Mouse (Mus musculus) left cerebral cortex, postnatal 25 days (tissue): ENCODE results near the gene Ivd. TPM values are rescaled to one million over a fixed set of nuclear protein-coding genes. Genes with fewer than 3 reads are reported as not detected.
A peak's percentile ranks its signal among the peaks of the same experiment; 100 is the strongest.

Source experiments
- DNase-seq, 2 experiments: peaks; one replicate each; pipeline ENCODE4 v3.0.0; 2022; ENCODE audit warnings: low spot score in 2 of 2, mixed read lengths in 1 of 2
- intact Hi-C: fragments of 180-260 bp; cut with DNase I; formaldehyde crosslinking; loops from one replicate; pipeline ENCODE4 v1.15.1; 2025
- total RNA-seq, 2 experiments: library from RNA; stranded (reverse); gene quantifications; 2 replicates each; pipeline ENCODE4 v1.2.3; 2021

Gene Ivd
- total RNA-seq, 2 experiments from 2014 or later: 57.3 to 70.7 TPM

GRCm38 (mm10) chr2:118902051-118903025, 40.6 kb downstream of the Ivd start:
- intact Hi-C loops: loop anchor here (2.0 kb wide), 1 partner anchor 74 kb away; no protein-coding TSS in a partner anchor
- peak; percentile 11 to 15 for DNase-seq

DNA sequence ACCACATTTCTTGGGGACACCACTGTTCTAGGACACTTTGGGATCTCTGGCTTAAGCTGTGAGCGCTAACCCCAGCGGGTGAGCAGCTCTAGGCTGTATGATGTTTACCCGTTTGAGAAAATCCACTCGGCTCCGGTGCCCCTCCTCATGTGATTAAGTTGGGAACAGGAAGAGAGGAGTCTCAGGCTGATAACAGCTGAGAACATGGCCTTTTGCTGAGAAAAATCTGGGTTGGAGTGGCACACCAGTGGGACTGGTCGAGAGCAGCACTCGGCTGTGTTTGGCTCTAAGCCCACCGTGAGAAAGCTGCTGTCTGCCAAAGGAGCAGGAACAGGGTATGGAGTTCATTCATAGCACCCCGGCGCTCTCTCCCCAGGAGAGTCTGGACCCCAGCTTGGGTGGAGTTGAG, 41.6 kb downstream of the Ivd start:
- intact Hi-C loops: loop anchor here (2.0 kb wide), 1 partner anchor 73 kb away; no protein-coding TSS in a partner anchor

DNA sequence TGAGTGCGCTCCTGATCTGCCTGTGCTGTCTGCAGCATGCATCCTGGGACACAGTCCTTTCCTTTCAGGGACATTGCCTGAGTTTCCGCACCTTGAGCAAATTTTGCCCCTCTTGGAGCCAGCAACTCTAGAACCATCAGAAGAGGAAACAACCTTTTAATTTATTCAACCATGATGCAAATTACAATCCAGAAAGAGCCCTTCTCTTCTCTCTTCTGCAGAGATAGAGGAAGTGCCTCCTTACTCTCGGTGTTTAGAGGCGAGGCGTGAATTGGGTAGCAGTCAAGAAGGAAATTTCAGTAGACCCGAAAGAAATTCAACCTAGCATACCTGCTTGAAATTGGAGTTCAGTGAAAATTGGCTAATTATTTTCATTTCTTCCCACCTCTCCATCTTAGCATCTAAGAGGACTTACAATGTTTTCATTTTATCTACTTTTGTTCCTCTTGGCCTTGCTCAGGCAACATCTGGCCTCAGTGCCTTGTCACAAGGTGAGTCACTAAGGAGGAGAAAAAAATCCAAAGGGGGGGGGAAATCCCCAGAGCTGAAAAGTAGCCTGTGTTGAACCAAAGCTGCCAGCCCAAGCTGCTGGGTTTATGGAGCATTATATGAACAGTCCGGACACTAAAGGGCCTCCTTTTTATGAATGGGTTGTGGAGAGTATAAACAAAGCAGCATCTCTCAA, 43.8 kb downstream of the Ivd start:
- intact Hi-C loops: no loop called here
- DNase-seq: no peak

More for the DNA sequence above, 41.6 kb downstream of the Ivd start:
- peak in 1 of 2 experiments; percentile 9 for DNase-seq

DNA sequence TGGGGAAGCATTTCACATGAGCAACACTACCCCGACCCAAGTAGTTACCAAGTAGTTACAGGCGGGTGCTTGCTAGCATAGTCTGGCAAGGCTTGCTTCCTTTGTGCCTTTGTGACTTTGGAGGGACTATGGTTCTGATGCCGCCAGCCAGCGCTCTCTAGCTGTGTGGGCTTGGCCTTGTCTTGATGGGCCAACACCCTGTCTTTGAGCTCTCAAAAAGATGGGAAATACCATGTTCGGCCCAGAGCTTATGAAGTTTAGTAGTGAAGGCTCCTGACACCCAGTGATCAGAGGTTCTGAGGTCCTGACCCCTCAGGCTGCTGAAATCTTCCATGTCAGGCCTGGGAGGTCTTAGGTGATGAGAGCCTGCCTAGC, 44.4 kb downstream of the Ivd start:
- intact Hi-C loops: no loop called here
- no peak for DNase-seq

DNA sequence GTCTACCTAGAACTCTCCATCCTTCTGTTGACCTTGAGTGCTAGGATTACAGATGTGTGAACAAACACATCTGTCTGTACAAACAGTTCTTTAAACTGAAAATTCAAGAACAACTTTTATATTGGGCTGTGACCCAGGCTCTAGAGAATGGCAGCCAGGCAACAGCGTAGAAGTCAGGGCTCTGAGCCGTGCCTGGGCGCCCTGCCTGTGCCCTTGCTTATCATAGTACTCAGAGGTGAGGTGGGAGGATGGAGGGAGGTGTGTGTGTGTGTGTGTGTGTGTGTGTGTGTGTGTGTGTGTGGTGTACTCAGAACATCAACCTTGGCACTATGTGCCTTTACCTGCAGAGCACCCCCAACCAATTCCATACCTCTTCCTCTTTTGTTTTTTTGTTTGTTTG, 46.0 kb downstream of the Ivd start:
- no peak for DNase-seq
- intact Hi-C loops: no loop called here

DNA sequence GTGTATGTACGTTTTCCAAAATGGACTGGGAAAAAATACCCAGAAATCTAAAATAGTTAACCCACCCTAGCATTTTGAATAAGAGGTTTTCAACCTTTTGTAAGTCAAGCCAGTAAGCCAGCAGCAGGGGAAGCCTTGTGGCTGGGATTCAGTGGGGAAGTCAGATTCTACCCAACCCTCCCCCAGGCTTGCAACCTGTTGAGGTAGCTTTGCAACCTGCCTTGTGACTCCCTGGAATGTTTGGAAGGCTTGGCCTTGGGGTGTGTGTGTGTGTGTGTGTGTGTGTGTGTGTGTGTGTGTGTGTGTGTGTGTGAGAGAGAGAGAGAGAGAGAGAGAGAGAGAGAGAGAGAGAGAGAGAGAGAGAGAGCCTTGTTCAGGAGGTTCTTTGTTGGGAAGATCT, 47.4 kb downstream of the Ivd start:
- no peak for DNase-seq
- intact Hi-C loops: no loop called here

DNA sequence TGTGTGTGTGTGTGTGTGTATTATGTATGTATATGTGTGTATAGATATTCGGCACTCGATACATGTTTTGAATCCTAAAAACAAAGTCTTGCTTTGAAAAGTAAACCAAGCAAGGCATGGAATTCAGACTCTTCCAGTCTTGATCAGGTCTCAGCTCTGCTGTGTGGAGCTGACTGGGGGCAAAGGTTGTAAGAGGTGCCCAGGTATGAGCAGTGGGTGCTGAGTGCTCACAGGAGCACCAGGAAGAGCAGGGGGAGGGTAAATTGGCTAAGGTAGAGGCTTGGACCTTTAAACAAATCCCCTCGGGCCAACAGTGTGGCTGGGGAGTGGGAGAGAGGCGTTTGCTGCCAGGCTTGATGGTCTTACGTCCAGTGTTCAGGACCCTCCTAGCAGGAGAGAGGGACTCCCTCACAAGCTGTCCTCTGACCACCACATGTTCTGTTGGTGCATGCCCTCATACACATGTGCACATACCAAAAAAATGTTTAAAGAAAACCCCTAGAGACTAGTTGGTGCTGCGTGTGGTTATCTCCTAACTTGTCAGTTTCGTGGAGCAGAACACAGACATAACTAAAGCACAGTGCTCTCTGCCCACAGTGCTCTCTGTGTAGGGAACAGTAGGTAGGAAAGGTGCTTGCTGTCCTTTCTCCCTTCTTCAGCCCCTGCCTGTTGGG, 49.0 kb downstream of the Ivd start:
- DNase-seq: no peak
- intact Hi-C loops: no loop called here

GRCm38 (mm10) chr2:118912706-118913105, 51.0 kb downstream of the Ivd start:
- intact Hi-C loops: no loop called here
- no peak for DNase-seq

- intact Hi-C loops: no loop called here
- DNase-seq: no peak
These were observed 52.0 kb downstream of the Ivd start for GRCm38 (mm10) chr2:118913551-118914276.

GRCm38 (mm10) chr2:118914685-118915084, 52.9 kb downstream of the Ivd start:
- intact Hi-C loops: no loop called here
- DNase-seq: no peak

- no peak for DNase-seq
- intact Hi-C loops: no loop called here
These were observed 54.7 kb downstream of the Ivd start for GRCm38 (mm10) chr2:118916436-118916835.

DNA sequence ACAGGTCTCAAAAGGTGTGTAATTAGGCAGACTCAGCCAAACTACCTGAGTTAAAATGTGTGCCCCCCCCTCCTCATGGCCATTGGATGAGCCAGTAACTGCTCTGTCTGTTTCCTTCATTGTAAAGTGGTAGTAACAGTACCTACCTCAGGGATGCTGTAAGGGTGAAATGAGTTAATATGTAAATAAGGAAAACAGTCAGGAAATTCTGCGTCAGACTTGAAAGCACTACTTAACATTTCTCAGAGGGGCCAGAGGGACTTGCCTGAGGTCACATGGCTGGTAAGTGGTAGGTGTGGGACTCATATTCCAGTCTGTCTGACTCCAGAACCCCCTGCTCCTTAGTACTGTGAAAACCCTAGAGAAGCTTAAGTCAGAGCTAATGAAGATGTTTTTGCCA, 56.8 kb downstream of the Ivd start:
- intact Hi-C loops: loop anchor here (2.0 kb wide), 1 partner anchor 48 kb away; no protein-coding TSS in a partner anchor
- DNase-seq: no peak

DNA sequence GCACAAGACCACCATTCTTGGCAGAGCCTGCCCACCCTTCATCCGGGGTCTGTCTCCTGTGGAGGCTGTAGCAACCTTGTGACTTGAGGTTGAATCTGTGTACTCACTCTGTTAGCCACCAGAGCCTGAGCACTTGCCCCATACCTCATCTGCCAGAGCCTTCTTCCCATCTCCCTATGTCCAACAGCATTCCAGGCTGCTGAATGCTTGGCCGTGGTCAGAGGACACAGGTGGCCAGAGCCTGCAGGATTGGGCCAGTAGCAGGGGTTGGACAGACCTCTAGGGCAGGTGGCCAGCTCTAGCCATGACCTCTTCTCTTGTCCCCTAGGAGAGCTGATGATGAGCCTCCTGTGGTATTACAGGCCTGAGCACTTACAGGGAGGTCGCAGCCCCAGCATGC, 58.7 kb downstream of the Ivd start:
- no peak for DNase-seq
- intact Hi-C loops: no loop called here

GRCm38 (mm10) chr2:118925952-118926351, 64.2 kb downstream of the Ivd start:
- DNase-seq: no peak
- intact Hi-C loops: no loop called here

DNA sequence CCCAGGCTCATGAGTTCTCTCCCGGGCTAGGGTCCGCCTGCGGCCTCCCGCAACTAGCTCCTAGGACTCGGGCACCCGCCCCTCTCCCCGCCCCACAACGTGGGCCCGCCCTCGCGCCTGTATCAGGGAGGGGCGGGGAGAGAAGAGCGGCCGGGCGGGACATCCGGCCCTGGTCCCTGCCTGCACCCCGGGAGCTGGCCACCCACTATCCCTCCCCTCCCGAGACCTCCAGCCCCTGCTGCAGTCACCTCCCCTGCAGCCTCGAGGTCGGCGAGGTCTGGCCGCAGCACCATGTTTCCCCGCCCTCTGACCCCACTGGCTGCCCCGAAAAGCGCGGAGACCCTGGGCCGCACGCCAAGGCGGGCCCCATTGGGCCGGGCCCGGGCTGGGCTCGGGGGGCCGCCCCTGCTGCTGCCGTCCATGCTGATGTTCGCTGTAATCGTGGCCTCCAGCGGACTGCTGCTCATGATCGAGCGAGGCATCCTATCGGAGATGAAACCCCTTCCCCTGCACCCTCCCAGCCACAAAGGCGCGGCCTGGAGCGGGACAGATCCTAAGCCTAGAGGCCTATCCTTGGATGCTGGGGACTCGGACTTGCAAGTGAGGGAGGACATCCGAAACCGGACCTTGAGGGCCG, 64.7 kb downstream of the Ivd start, which contains the start of gene Chst14:
Gene Chst14, plus strand, starts transcription at position 136 of the 637 bp plus-strand sequence.
- intact Hi-C loops: no loop called here
- peak in 1 of 2 experiments; percentile 31 for DNase-seq

DNA sequence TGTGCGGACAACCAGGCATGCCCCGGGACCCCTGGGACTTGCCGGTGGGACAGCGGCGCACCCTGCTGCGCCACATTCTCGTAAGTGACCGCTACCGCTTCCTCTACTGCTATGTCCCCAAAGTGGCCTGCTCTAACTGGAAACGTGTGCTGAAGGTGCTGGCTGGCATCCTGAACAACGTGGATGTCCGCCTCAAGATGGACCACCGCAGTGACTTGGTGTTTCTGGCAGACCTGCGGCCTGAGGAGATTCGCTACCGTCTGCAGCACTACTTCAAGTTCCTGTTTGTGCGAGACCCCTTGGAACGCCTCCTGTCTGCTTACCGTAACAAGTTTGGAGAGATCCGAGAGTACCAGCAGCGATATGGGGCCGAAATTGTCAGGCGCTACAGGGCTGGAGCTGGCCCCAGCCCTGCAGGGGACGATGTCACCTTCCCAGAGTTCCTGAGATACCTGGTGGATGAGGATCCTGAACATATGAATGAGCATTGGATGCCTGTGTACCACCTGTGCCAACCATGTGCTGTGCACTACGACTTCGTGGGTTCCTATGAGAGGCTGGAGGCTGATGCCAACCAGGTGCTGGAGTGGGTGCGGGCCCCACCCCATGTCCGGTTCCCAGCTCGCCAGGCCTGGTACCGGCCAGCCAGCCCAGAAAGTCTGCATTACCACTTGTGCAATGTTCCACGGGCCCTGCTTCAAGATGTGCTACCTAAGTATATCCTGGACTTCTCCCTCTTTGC, 65.4 kb downstream of the Ivd start:
- intact Hi-C loops: no loop called here

More for the DNA sequence above, 65.4 kb downstream of the Ivd start:
- DNase-seq: no peak
